Mouse (Mus musculus) liver, embryonic 16.5 days (tissue): ENCODE results near the gene Dedd2. TPM values are rescaled to one million over a fixed set of nuclear protein-coding genes. Genes with fewer than 3 reads are reported as not detected.

Experiments used
- ATAC-seq: fragments of 200-750 bp; cut with Nextera tagmentation; 2 replicates; pipeline ENCODE4 v1.8.0; 2017; ENCODE audit warnings: low read depth, mild to moderate bottlenecking, moderate number of reproducible peaks, moderate library complexity
- H3K27ac ChIP-seq: fragments of 300-500 bp; sonication (generic); 2 replicates; pipeline ENCODE4 v1.5.1; 2014; ENCODE audit warnings: mild to moderate bottlenecking, low read length
- H3K27me3 ChIP-seq: fragments of 300-500 bp; sonication (generic); 2 replicates; pipeline ENCODE4 v1.6.1; 2014; ENCODE audit warnings: low read depth, low read length, mixed read lengths; ENCODE audit not compliant: control insufficient read depth, insufficient read depth
- H3K36me3 ChIP-seq: fragments of 300-500 bp; sonication (generic); 2 replicates; pipeline ENCODE4 v1.6.1; 2014; ENCODE audit warnings: mild to moderate bottlenecking; ENCODE audit not compliant: control insufficient read depth, insufficient read depth
- H3K4me1 ChIP-seq: fragments of 300-500 bp; sonication (generic); 2 replicates; pipeline ENCODE4 v1.6.1; 2014; ENCODE audit warnings: low read depth, low read length, mixed read lengths; ENCODE audit not compliant: control insufficient read depth
- H3K4me2 ChIP-seq: fragments of 300-500 bp; sonication (generic); 2 replicates; pipeline ENCODE4 v1.6.1; 2014; ENCODE audit warnings: low read depth, low read length, mixed read lengths
- H3K4me3 ChIP-seq: fragments of 300-500 bp; sonication (generic); 2 replicates; pipeline ENCODE4 v1.5.1; 2014; ENCODE audit warnings: low read depth, mild to moderate bottlenecking, low read length
- H3K9ac ChIP-seq: fragments of 300-500 bp; sonication (generic); 2 replicates; pipeline ENCODE4 v1.6.1; 2014; ENCODE audit warnings: low read depth, low read length
- H3K9me3 ChIP-seq: fragments of 300-500 bp; sonication (generic); replicated peaks from 2 replicates; pipeline ENCODE4 v1.6.1; 2016; ENCODE audit warnings: low read length; ENCODE audit not compliant: control insufficient read depth
- WGBS: fragments of 180-500 bp; shearing (Covaris S2); extraction: QIAGEN DNeasy Blood & Tissue Kit; methylation state at CpG from one replicate; pipeline ENCODE4 v1.1.7; 2014; ENCODE audit not compliant: insufficient replicate concordance; 5-methylcytosine and 5-hydroxymethylcytosine counted together
- polyA plus RNA-seq: library from polyadenylated mRNA; unstranded; fragments of >200 nt; fragmentation: Nextera tagmentation; extraction: Ambion mirVana; gene quantifications from 2 replicates; pipeline ENCODE4 v1.2.1, GENCODE M21; 2015

Gene Dedd2
- polyA plus RNA-seq, 1 experiment from 2014 or later = 31.9 TPM

DNA sequence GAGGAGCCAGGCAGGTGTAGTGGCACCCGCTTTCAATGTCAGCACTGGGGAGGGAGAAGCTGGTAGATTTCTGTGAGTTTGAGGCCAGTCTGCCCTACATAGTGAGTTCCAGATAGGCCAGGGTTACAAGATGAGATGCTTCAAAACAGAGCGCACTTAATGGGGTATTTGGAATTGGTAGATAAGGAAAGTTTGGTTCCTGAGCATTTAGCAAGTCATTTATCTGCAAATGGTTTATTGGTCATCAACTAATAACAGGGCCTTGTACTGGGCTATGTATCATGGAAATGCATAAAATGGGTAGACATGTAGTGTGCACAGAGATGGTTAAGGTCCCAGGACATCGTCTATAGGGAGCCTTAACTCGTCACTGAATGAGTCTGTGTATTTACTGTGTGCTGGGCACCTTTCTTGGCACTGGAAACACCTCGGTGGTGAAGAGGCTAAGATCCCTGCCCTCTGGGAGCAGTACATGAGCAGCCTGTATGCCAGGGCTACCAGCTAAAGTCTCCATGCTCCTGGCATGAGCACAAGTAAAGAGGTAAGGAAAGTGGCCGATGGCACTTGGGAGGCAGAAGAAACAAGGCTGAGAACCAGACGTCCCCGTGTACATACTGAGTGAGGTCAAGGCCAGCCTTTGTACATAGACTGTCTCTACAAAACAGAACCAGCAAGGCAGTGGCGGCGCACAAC lies 2.0 kb upstream of the Dedd2 start:
- H3K4me2 ChIP-seq = peak overlapping the region; percentile 91
- H3K27me3 ChIP-seq = no peaks in the 10 kb centered on the region
- peak overlapping the region; percentile 91 for H3K27ac ChIP-seq
- H3K4me3 ChIP-seq = peak overlapping the region; percentile 98
- no peak for ATAC-seq
- WGBS = 60% methylated on average over 10 of the region's 10 CpGs
- H3K4me1 ChIP-seq = peaks cover 45% of the 10 kb centered on the region
- no peaks in the 10 kb centered on the region for H3K9me3 ChIP-seq
- peaks cover 36% of the 10 kb centered on the region for H3K36me3 ChIP-seq
- H3K9ac ChIP-seq = peak overlapping the region; percentile 88

DNA sequence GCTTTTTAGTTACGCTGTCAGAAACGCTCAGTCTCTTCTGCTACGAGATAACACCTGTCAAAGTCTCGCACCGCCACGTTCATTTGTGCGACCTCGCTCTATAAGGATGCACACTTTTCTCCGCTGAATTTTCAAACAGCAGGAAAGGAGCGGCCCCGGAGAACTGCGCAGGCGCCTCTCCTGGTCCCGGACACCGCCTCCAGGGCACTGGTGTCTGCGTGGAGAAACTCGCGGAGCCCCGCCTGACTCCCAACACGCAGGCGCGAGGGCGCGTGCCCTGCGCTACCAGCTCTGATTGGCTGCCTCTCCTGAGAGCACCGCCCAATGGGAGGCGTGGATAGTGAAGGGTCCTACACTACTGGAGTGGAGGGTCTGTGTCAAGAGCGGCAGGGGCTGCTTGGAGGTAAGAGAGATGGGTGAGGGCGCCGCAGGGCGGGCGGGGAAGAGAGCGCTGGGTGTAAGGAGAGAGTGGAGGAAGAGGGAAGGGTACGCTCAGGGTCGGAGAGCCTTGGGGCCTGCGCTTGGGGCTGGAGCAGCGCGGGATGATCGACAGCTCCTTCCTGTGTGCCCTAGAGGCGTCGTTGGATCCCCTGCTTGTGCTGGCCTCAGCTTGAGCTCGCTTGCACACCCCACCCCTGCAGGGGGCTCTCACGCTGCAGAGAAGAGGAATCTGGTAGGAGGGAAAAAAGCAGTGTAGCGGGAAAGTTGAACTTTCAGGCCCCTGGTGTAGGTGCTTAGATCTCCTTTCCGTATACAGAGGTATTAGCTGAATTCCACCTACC lies 878 bp upstream of the Dedd2 start, which contains the start of gene Zfp526:
Gene Zfp526, plus strand, starts transcription at position 324 of the 782 bp plus-strand sequence.
- peak within 1 kb of the TSS; percentile 91 for H3K4me2 ChIP-seq
- peak within 1 kb of the TSS; percentile 88 for H3K9ac ChIP-seq
- H3K27me3 ChIP-seq = no peaks in the 10 kb centered on the region
- H3K4me3 ChIP-seq = peak within 1 kb of the TSS; percentile 98
- peak within 1 kb of the TSS; percentile 98 for H3K27ac ChIP-seq
- peaks cover 48% of the 10 kb centered on the region for H3K4me1 ChIP-seq
- WGBS = under 1% methylated on average over 43 of the region's 45 CpGs
- no peaks in the 10 kb centered on the region for H3K9me3 ChIP-seq
- H3K36me3 ChIP-seq = peaks cover 30% of the 10 kb centered on the region
- peak; percentile 86 for ATAC-seq

DNA sequence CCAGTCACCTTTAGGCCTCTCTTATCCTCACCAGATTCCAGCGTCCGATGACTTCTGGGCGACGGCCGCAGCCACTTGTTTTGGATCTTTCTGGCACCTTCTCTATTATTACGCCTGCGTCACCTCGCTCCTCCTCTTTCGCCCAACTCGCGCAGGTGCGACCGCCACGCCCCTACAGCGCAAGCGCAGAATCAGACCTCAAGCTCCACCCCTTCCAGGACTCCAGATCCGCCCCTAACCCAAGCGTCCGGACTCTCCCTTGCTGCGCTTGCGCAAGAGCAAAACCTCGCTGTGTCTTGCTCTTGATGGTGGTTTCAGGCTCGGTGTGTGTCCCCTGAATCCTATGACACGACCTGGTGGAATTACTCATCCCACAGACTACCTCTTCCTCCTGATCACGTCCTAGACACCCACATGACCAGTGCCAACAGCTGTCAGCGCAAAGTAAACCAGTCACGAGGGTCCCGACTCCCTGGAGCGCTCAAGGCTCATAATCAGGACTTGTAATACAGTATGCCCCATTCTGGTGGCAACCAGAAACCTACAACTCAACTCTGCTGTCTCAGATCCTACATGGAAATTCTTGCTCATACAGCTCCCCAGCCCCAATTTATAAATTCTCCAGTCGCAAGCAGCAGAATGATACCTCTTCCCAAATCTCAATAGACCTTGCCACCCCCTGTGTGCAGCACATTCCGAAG lies 509 bp downstream of the Dedd2 start:
- H3K4me1 ChIP-seq = peaks cover 48% of the 10 kb centered on the region

DNA sequence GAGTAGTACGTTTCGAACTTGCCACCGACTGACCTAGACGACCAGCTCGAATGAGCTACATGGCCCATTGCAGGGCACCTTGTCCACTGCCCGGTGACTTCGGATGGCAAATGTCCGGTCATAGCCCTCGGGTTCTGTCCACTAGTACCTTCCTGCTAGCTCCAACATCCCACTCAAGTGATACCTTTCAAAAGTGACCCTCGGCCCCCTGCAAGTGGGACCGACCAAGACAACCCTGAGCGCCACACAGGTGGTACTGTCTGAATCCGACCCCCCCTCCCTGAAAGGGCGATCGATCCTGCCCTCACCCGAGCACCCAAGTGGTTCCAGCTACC lies 1.0 kb downstream of the Dedd2 start:
- H3K9ac ChIP-seq = peak overlapping the region; percentile 91
- no peak for ATAC-seq
- H3K4me3 ChIP-seq = peak overlapping the region; percentile 98
- peak overlapping the region; percentile 98 for H3K27ac ChIP-seq
- H3K27me3 ChIP-seq = no peaks in the 10 kb centered on the region
- peaks cover 29% of the 10 kb centered on the region for H3K36me3 ChIP-seq
- peaks cover 50% of the 10 kb centered on the region for H3K4me1 ChIP-seq
- no peaks in the 10 kb centered on the region for H3K9me3 ChIP-seq
- under 1% methylated on average over 16 of the region's 16 CpGs for WGBS
- H3K4me2 ChIP-seq = peak overlapping the region; percentile 91

More for the DNA sequence above, 509 bp downstream of the Dedd2 start:
- H3K4me2 ChIP-seq = peak overlapping the region; percentile 91
- WGBS = 1% methylated on average over 31 of the region's 31 CpGs
- no peaks in the 10 kb centered on the region for H3K9me3 ChIP-seq
- H3K27me3 ChIP-seq = no peaks in the 10 kb centered on the region
- peak overlapping the region; percentile 91 for H3K9ac ChIP-seq
- H3K36me3 ChIP-seq = peaks cover 29% of the 10 kb centered on the region
- H3K27ac ChIP-seq = peak overlapping the region; percentile 98
- ATAC-seq = peak; percentile 69
- H3K4me3 ChIP-seq = peak overlapping the region; percentile 98

DNA sequence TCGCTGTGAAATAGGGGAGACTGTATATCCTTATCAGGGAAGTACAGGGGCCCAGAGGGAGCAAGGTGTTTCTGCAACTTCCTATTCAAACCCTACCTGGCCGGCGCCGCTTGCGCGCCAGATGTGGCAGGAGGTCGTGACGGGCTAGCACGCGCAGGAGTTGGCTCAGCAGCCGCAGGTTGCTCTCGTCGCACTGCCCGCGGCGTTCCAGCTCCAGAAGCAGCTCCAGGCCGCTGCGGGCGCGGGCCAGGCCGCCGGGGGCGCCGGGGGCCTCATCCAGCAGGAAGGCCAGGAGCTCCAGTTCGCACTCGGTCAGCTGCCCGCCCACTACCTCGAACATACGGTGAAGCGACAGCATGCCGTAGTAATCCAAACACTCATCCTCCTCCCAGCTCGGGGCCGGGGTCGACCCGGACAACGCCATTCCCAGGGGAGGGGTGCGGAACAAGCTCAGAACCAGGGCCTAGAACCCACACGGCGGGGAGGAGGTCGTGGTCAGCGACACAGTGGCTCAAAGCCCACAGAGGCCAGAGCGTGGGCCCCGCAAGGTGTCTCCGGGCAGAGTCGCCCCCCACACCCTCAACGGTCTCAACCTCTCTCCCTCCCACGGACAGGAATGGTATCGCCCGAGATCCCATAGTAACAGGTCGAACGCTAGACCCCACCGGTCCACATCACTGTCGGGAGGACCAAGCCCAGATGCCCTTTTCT lies 1.6 kb downstream of the Dedd2 start:
- peak; percentile 9 for ATAC-seq
- Histone ChIP-seq H3K4me3 (peak overlapping the region; percentile 98), H3K9me3 (no peaks in the 10 kb centered on the region), H3K36me3 (peaks cover 32% of the 10 kb centered on the region), H3K4me2 (peak overlapping the region; percentile 91), H3K27me3 (no peaks in the 10 kb centered on the region), H3K4me1 (peaks cover 53% of the 10 kb centered on the region), H3K27ac (peak overlapping the region; percentile 98), H3K9ac (peak overlapping the region; percentile 91)
- WGBS = under 1% methylated on average over 53 of the region's 53 CpGs

DNA sequence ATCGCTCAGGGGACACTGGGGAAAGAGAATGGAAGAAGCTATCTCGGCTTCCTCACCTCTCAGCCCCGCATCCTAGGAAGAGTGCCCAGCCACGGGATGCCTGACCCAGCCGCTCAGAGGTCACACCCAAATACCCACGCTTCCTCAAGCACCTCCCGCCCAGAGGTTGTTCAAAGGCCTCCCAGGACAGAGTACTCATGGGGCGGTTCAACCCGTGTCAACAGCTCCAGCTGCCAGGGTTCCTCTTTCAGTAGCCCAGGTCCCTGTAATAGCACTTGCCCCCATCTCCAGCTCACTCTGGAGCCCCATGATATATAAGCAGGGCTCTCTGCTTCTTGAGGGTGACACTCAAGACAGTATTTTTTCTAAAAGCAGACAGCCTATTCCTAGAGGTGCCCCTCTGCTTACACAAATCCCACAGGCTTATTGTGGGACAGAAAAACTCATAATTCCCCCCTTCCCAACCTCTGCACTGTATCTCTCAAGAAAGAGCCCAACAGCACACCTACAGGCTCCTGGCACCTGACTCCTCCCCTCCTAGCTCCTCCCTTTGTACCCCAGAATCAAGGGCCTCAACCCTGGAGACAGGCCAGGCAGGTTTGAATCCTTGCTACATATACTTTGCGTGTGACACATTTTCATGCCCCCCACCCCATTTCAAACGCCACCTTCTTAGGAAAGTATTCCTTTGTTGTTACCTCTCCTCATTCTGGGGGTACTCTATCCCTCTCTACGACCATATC lies 2.6 kb downstream of the Dedd2 start:
- ATAC-seq = no peak
- no peaks in the 10 kb centered on the region for H3K9me3 ChIP-seq
- peak overlapping the region; percentile 91 for H3K9ac ChIP-seq
- peak overlapping the region; percentile 98 for H3K27ac ChIP-seq
- H3K27me3 ChIP-seq = no peaks in the 10 kb centered on the region
- peaks cover 45% of the 10 kb centered on the region for H3K4me1 ChIP-seq
- WGBS = 47% methylated on average over 12 of the region's 12 CpGs
- H3K36me3 ChIP-seq = peaks cover 35% of the 10 kb centered on the region
- H3K4me2 ChIP-seq = peak overlapping the region; percentile 91
- peak overlapping the region; percentile 98 for H3K4me3 ChIP-seq

DNA sequence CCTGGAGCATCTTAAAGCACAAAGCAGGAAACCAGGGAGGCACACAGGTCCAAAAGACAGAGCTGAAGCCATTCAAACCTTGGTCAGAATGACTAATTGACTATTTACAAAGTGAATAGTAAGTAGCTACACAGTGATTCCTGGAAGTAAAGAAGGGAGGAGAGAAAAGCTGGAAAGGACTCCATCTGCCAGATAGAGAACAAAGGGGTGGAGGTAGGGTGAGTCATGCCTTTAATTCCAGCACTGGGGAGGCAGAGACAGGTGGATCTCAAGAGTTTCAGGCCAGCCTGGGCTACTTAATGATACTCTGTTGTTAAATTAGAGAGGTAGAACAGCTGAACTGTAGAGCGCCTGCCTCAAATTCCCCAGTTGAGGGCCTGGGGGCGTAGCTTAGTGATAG lies 6.2 kb downstream of the Dedd2 start:
- Histone ChIP-seq H3K36me3 (peaks cover 69% of the 10 kb centered on the region), H3K27ac (no peak overlapping the region), H3K27me3 (no peaks in the 10 kb centered on the region), H3K4me2 (no peak overlapping the region), H3K4me3 (no peak overlapping the region), H3K4me1 (peaks cover 42% of the 10 kb centered on the region), H3K9ac (no peak overlapping the region), H3K9me3 (no peaks in the 10 kb centered on the region)
- ATAC-seq = no peak
- WGBS = 90% methylated on average over 2 of the region's 2 CpGs

DNA sequence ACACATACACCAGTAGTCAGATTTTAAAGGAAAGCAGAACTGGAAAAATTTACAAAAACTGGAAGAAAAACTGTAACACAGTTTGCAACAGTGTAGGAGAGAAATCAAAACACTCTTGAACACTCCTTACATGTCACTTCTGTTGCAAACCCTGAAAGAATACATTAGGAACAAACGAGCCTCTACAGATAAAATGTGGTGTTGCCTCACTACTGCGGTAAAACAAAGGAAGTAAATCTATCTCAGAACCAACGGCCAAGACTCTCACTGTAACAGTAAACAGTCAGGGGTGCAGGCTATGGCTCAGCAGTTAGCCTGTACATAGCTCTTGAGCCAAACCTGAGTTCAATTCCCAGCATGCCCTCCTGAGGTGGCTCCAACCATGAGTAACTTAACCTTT lies 7.3 kb downstream of the Dedd2 start:
- Histone ChIP-seq H3K27ac (no peak overlapping the region), H3K27me3 (no peaks in the 10 kb centered on the region), H3K4me2 (no peak overlapping the region), H3K4me3 (no peak overlapping the region), H3K36me3 (peaks cover 79% of the 10 kb centered on the region), H3K9ac (no peak overlapping the region), H3K4me1 (peaks cover 48% of the 10 kb centered on the region), H3K9me3 (no peaks in the 10 kb centered on the region)
- 25% methylated on average over 3 of the region's 3 CpGs for WGBS
- ATAC-seq = no peak
